Mouse (Mus musculus): ENCODE results near the gene Spg11.
"Not testable (repeated sequence)": the region's sequence is repeated elsewhere in the genome, so short reads cannot be mapped to it uniquely, and the experiment has no call there.

Spg11 gene

GRCm38 (mm10) chr2:122143111-122143510 is 24.9 kb upstream of the Spg11 start:
- no peak for DNase-seq (ENCODE audit: low spot score)

DNA sequence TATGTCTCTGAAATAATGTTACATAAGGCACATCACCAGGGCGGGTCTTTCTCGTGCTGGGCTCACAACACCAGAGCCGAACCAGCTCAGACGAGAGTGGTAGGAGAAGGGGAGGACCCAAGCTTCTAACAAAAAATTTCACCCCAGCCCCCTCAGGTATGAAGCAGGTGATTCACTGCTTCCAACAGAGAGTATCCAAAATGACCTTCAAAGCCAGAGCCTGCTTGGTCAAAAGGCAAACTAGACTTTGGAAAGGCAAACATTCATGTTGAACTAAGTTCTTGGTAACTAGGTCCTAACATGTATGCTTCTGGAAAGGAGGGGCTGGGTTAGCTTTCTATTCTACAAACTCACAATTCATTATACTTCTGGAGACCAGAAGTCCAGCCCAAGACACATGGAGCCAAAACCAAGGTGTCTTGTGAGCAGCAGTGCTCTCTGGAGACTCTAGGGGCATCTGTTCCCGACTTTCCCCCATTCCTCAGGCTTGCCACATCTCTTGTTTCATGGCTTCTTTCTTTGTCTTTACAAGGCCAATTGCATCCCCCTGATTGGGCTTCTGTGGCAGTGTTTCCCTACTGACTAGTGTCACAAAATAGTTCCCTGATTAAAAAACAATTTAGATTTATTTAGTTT is 23.3 kb upstream of the Spg11 start:
- no peak for DNase-seq (ENCODE audit: low spot score)

GRCm38 (mm10) chr2:122140815-122141214 is 22.6 kb upstream of the Spg11 start:
- DNase-seq (ENCODE audit: low spot score), result no peak

GRCm38 (mm10) chr2:122137839-122138465 is 19.8 kb upstream of the Spg11 start:
- no peak for DNase-seq (ENCODE audit: low spot score)

GRCm38 (mm10) chr2:122132618-122133017 is 14.4 kb upstream of the Spg11 start:
- no peak for DNase-seq (ENCODE audit: low spot score)

DNA sequence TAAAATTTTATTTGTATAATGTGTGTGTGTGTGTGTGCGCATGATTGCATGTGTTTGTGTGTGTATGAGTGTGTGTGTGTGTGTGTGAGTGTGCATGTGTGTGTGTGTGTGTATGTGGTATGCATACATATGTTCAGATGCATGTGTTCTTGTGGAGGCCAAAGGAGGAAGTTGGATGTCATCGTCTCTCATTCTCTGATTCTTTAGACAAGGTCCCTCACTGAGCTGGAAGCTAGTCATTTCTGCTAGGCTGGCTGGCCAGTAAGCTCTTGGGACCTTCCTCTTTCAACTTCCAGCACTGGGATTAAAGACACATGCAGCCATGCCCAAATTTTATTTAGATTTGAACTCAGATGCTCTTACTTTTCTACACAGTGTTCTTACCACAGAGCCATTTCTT is 13.9 kb upstream of the Spg11 start:
- DNase-seq (ENCODE audit: low spot score), result no peak

GRCm38 (mm10) chr2:122127635-122128034 is 9.4 kb upstream of the Spg11 start:
- no peak for DNase-seq (ENCODE audit: low spot score)

DNA sequence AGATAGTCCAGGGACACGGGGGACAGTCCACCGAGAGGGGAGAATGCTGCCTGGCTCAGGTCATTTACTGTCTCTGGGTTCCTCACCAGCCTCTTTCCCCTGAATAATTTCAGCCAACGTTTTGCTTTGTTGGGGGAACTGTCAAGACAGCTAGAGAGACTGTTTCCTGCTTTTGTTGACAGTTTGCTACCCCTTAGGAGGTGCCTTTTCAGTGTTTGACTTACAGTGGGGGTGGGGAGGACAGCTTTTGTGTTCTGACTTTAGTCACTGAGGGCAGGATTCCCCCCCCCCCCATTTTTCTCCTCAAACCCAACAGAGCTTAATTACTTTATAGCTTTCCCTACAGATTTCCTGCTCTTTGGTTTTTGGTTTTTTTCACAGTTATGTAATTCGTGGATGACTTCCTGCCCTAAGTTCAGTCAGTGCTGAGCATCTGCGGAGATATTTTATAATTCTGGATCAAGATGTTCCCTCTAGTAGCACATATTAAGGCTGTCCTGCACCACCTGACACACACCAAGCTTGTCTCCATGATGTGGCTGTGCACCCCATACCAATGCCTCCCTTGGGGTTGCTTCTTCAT is 8.7 kb upstream of the Spg11 start:
- no peak for DNase-seq (ENCODE audit: low spot score)

DNA sequence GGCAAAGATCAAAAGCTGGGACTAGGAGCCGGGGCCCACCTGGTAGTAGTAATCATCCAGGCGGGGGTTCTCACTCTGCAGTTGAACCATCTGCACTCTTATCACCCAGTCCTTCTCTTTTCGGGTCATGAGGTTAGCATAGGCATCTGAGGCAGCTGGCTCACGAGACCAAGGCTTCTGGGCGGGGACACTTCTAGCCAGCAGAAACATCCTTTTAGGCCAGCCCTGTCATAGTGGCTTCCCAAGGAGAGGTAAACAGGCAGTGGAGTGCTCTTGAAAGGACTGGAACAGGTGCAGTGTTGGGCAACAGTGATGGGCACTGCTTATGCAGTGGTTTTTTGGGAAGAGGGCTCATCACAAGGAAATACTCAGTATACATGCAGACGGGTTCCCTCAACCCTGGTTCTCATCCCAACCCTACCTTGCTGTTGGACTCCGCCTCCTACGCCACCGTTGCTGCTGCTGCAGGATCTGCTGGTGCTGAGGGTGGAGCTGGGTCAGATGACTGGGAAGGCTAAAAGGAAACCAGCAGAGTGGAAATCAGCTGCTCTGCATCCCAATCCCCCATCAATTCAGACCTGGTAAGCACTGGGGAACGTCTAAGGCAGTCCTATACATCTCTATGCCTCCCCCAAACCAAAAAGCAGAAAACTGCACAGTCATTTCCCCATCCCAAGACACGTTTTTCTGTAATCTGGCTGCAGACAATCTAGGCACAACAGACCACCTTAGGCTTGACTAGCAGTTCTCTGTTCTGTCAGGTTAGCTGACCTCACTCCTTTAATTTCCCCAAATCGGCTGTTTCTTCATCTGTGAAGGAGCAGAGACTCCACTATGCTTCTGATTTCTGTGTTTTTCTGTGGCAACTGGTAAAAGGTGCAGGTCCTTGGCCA is 7.7 kb upstream of the Spg11 start:
- DNase-seq (ENCODE audit: low spot score), result peak; percentile 7

DNA sequence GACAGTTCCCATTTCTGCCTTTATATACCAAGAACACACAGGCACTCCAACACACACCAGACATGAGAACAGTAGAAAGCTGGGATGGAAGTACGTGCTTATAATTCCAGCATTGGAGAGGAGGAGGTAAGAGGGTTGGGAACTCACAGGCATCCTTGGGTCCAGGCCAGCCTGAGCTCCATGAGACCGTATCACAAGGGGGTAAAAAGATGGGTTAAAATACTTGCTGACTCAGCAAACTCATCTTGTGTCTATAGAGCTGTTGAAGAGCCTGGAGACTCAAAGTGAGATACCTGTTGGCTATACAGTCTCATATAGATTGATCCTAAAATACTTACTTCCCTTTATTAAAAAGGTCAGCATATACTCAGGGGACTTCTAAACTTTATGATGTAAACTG is 1.3 kb downstream of the Spg11 start:
- DNase-seq (ENCODE audit: low spot score), result no peak

DNA sequence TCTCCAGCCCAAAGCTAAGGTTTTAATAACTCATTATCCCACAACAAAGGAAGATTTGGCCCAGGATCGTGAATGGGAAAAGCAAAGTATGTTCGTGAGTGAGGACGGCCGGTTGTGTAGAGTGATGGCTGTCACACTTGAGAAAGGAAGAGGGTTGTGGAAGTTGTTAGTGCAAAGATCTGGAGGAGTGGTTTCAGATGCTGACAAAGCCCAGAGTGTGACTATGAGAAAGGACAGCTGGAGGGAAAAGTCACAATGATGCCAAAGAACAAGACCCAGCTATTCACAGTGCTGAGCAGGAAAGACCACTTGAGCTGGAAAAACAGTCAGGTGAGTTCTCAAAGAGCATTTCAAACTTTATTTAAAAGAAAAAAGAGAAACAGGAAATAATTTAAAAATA is 8.5 kb downstream of the Spg11 start:
- DNase-seq (ENCODE audit: low spot score), result no peak

DNA sequence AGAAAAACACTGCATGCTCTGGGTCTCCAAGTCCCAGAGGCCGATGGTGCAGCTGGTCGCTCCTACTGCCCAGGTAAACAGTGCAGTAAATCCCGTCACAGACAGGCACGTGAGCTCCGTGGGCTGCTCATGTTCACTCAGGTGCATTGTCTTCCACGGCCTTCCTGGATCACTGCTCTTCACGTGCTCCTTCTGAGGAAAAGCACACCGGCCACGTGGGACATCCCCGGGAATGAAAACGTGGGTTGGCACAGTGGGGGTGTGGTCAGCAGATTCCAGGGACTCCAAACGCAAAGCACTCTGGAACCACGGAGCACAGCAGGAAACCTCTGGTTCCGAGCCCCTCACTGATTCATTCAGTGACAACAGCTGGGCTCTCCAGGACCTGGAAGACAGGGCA is 10.1 kb downstream of the Spg11 start:
- no peak for DNase-seq (ENCODE audit: low spot score)

- DNase-seq (ENCODE audit: low spot score), result no peak
Observed at GRCm38 (mm10) chr2:122102070-122102469, 16.1 kb downstream of the Spg11 start.

DNA sequence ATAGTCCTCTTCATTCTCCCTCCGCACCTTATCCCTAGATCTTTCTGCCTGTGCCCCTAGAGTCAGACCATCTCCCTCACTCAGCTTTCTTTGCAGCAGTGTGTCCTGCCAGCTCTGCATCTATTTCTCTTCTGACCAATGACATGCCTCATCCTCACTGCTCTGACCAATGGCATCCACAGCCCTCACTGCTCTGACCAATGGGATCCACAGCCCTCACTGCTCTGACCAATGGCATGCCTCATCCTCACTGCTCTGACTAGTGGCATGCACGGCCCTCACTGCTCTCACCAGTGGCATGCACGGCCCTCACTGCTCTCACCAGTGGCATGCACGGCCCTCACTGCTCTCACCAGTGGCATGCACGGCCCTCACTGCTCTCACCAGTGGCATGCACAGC is 20.5 kb downstream of the Spg11 start:
- DNase-seq (ENCODE audit: low spot score), result not testable (repeated sequence)

GRCm38 (mm10) chr2:122093844-122094243 is 24.3 kb downstream of the Spg11 start:
- no peak for DNase-seq (ENCODE audit: low spot score)

GRCm38 (mm10) chr2:122086446-122086845 is 31.7 kb downstream of the Spg11 start:
- no peak for DNase-seq (ENCODE audit: low spot score)

GRCm38 (mm10) chr2:122081728-122082456 is 36.3 kb downstream of the Spg11 start:
- DNase-seq (ENCODE audit: low spot score), result no peak

DNA sequence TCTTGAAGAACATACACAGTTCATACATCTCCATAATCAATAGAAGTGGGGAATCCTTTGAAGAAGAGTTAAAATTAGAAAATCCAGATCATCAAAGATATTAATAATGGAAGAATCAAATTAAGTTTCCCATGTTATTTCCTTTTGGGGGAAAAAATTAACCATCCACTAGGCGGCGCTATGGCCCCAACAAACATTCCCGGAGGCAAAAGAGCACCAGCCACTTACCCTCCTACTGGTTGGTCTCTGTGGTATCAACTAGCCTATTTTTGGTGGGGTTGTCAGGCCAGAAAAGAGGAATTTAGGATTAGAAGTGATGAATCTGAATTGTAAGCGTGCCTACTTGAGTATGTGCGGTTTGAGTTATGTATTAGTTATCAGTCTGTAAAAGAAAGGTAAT is 48.3 kb downstream of the Spg11 start:
- DNase-seq (ENCODE audit: low spot score), result peak; percentile 51

- DNase-seq (ENCODE audit: low spot score), result no peak
Observed at GRCm38 (mm10) chr2:122069144-122069912, 48.9 kb downstream of the Spg11 start.

DNA sequence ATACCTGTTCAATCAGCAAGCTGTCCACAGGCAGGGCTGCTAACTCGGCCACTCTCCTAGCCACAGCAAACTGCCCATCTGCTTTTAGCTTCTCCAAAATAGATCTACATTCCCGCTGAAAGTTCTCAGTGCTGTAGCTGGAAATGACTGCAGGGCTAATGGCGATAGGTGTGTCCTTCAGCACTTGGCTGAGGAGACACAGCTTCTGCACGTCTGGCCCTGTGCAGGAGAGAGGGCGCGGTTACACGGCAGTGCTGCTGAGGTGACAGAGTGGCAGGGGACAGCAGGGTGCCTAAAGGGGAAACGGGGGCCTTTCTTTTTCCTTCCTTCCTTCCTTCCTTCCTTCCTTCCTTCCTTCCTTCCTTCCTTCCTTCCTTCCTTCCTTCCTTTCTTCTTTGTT is 51.9 kb downstream of the Spg11 start:
- no peak for DNase-seq (ENCODE audit: low spot score)

Data from embryo, embryonic 10 days (tissue).